Mouse (Mus musculus): Measurements from ENCODE around the gene Paxip1.

Gene Paxip1

DNA sequence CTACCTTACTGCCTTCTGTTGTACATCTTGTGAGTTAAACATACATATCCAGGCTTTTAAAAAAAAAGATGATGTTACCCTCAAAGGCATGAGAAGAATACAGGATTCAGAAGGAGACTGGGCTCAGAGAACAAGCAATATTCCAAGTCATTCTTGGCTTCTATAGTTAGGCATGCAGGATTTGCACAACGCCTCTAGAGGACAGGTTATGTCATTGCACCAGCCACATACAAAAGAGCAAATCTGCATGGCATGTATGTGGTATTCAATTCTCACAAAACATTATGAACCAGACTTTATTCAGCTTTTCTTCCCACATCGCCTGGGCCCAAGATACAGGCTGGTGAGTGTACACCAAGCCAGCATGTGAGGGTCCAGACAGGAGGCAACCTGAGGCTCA is 67.0 kb downstream of the Paxip1 start:
- no peak for DNase-seq (ENCODE audit: low read depth)

DNA sequence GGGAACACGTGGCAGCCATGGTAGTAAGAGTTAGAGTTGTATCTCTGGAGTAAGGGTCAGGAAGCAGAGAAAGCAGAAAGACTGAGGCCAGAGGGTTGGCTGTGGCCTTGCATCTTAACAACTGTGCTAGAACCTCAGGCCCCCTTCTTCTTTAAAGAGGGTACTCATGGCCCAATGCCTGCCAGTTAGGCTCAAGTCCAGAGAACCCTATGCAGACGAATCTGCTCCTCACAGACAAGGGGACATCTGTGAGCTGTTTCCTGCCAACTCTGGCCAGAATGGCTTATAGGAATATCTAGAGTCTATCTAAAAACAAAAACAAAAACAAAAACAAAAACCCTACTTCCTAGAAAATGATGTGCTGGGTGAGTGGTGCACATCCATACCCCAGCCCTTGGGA is 72.2 kb downstream of the Paxip1 start:
- no peak for DNase-seq (ENCODE audit: low read depth)

- DNase-seq (ENCODE audit: low read depth) = no peak
These were observed 74.2 kb downstream of the Paxip1 start for GRCm38 (mm10) chr5:27717301-27717700.

DNA sequence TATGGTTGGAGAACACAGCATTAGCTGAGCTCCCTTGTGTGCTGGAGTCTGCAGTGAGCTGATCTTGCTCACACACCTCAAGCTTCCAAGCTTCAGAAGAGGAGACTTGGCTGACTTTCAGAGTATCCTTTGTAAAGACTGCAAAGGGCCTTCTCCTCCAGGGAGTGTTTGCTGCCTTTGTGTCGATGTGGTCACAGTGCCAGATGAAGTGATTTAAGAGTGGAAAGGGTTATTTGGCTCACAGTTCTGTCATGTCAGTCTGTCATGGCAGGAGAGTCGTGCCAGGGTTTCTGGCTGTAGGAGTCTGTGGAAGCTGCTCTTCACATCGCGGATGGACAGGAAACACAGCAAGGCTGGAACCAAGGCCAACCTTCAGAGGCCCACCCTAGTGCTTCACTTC is 75.5 kb downstream of the Paxip1 start:
- DNase-seq (ENCODE audit: low read depth) = no peak

- DNase-seq (ENCODE audit: low read depth) = no peak
These were observed 77.1 kb downstream of the Paxip1 start for GRCm38 (mm10) chr5:27714356-27714755.

DNA sequence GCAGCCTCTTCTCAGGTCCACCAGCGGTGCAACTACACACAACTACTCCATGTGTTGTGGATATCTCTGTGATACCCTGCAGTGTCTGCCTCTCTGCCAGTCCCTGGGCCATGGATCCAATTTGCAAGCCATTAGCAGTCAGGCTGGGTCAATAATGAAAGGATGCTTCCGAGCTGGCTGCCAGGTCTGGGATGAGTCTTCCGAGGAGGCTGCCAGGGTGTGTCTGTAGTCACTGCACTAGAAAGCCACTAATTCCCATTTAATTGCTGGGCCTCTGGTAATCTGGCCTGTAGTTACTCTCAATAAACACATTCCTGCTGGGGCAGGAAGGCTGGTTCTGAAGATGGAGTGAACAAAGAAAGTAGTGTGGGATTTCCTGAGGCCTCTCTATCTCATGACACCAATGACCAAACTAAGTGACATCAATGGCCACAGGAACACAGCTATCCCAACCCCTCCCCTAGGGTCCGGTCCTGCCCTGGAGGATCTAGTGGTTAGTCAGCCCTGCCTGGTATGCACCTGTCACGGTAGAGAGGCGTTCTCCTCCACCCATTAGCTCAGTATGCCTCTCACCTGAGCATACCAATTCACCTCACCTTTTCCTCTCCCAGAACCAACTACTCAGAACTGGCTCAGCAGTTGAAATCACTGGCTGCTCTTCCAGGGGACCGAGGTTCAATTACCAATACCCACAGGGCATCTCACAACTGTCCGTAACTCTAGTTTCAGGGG is 79.9 kb downstream of the Paxip1 start:
- DNase-seq (ENCODE audit: low read depth) = no peak

DNA sequence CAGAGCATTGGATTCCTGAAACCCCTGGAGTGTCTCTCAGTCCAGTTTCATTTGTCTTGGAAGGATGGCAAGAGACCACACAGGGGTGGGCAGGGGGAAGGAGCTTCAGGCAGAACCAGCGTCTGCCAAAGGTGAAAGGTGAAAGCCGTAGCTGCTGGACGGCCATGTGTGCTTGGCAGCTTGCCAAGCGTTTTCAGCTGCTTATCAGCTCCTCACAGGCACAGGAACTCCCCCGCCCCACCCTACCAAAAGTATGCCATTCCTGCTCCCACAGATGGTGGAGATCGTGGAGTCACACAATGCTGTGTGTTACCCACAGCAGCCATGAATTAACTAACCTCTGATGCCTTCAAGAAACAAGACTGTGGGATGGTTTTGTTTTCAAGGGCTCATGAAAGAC is 83.3 kb downstream of the Paxip1 start:
- DNase-seq (ENCODE audit: low read depth) = no peak

DNA sequence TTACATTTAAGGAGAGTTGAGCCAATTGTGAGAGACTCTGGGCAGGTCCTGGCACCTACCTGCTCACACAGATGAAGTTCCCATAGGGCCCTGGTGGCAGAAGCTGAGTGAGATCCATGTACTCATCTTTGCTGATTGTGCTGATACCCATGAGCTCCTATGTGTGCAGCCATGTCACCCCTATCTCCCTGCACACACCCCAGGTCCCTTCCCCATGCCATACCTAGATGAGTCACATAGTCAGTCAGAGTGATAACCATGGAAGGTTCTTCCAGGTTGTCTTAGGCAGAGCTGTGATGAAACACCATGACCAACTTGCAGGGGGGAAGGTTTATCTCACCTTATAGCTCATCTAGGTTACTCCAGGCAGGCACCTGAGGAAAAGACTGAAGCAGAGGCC is 84.2 kb downstream of the Paxip1 start:
- DNase-seq (ENCODE audit: low read depth) = no peak

DNA sequence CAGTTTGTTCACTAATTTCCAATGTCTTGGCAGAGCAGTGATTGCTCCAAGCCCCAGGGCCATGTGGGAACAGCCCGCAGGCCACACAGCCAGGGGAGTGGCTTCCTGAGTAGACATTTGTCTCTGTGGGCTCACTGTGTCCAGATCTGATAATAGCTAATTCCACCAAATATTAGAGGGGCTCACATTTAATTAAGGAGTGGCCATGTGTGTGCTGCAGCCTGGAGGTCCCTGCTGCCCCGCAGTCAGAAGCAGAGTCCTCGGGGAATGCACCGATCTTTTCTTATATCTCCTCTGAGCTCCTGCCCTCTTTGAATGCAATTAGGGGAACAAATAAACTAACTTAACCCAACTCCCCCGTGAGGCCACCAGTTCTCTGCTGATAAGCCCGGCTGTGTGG is 84.9 kb downstream of the Paxip1 start:
- DNase-seq (ENCODE audit: low read depth) = no peak

DNA sequence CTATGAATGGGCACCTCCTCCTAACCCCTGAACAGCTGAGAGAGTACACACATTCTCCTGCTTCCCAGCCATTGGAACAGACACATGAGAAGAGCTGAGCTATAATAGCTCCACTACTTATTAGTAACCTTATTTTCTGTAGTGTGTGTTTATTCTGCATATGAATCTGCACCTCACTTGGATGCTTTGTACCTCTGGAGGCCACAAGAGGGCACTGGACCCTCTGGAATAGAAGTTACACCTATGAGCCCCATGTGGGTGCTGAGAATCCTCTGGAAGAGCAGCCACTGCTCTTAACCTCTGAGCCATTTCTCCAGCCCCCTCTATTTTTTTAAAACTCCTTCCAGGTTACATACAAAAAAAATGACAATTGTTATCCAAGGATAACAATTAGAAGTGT is 86.5 kb downstream of the Paxip1 start:
- no peak for DNase-seq (ENCODE audit: low read depth)

- DNase-seq (ENCODE audit: low read depth) = no peak
These were observed 89.0 kb downstream of the Paxip1 start for GRCm38 (mm10) chr5:27702482-27702881.

All from c-Kit-positive CD71-negative TER-119-negative erythroid progenitor cells, embryonic 14.5 days (primary cell).